Mouse (Mus musculus) liver, adult 2 months (tissue): Measurements from ENCODE around the gene Wwox.

ENCODE experiments used
- CTCF ChIP-seq: fragments of 200-500 bp; IDR thresholded peaks from 2 replicates; pipeline ENCODE4 v1.5.1; 2011; ENCODE audit warnings: low read depth, low read length, control low read depth
- POLR2A ChIP-seq: fragments of 200-500 bp; IDR thresholded peaks from 2 replicates; pipeline ENCODE4 v1.6.1; 2011; ENCODE audit warnings: low read length, control low read depth; ENCODE audit not compliant: insufficient read depth; ENCODE audit errors: extremely low read depth

DNA sequence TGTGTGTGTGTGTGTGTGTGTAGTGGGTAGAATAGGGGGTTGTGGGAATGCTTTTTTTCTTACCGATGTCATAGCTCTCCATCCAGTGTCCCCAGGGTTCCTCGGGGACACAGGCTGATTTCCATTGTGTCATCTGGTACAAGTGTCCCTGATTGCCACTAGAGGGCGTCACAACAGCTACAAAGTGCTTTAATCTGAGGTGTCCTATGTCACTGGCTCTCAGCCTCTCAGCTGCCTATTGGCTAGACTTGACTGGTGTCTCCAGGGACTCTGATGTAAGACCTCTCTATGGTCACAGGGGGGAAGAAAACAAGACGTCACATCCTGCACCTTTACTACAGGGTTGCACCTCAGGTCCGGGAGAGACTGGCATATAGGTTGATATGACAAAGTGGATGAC lies 363.7 kb downstream of the Wwox start:
- TF ChIP-seq CTCF (no peak), POLR2A (no peak)
